Mouse (Mus musculus): Measurements from ENCODE around the gene Aig1. TPM values are rescaled to one million over a fixed set of nuclear protein-coding genes. Genes with fewer than 3 reads are reported as not detected.
A peak's percentile ranks its signal among the peaks of the same experiment; 100 is the strongest.

The Aig1 gene
- polyA plus RNA-seq, 1 experiment from 2014 or later = 14.0 TPM

GRCm38 (mm10) chr10:13725276-13725675, 143.5 kb downstream of the Aig1 start:
- no peaks in the 10 kb centered on the region for H3K4me1 ChIP-seq (replicated peaks)
- H3K36me3 ChIP-seq = no peaks in the 10 kb centered on the region
- no peaks in the 10 kb centered on the region for H3K9me3 ChIP-seq
- no peak overlapping the region for H3K9ac ChIP-seq (replicated peaks)
- H3K4me3 ChIP-seq (replicated peaks) = no peak overlapping the region
- H3K27me3 ChIP-seq = peaks cover 38% of the 10 kb centered on the region
- H3K27ac ChIP-seq = no peak overlapping the region
- H3K4me2 ChIP-seq = no peak overlapping the region
- WGBS = 91% methylated on average over 3 of the region's 3 CpGs
- no peak for ATAC-seq (ENCODE audit: insufficient number of reproducible peaks, insufficient read depth, low FRiP score, low TSS enrichment, low read depth)

GRCm38 (mm10) chr10:13716132-13716531, 152.6 kb downstream of the Aig1 start:
- Histone ChIP-seq H3K4me2 (no peak overlapping the region), H3K27ac (no peak overlapping the region), H3K9me3 (no peaks in the 10 kb centered on the region), H3K9ac (replicated peaks) (no peak overlapping the region), H3K36me3 (no peaks in the 10 kb centered on the region), H3K4me3 (replicated peaks) (no peak overlapping the region), H3K4me1 (replicated peaks) (peaks cover 43% of the 10 kb centered on the region), H3K27me3 (peaks cover 42% of the 10 kb centered on the region)
- no peak for ATAC-seq (ENCODE audit: insufficient number of reproducible peaks, insufficient read depth, low FRiP score, low TSS enrichment, low read depth)
- WGBS = 53% methylated on average over 2 of the region's 2 CpGs

GRCm38 (mm10) chr10:13715584-13715983, 153.2 kb downstream of the Aig1 start:
- no peak overlapping the region for H3K9ac ChIP-seq (replicated peaks)

GRCm38 (mm10) chr10:13714920-13715293, 153.9 kb downstream of the Aig1 start:
- Histone ChIP-seq H3K9ac (replicated peaks) (no peak overlapping the region), H3K4me1 (replicated peaks) (peaks cover 44% of the 10 kb centered on the region), H3K9me3 (no peaks in the 10 kb centered on the region), H3K4me3 (replicated peaks) (no peak overlapping the region), H3K27ac (0 out of 2 replicates have a peak overlapping the region, but pooled peaks have one; percentile 23), H3K36me3 (no peaks in the 10 kb centered on the region), H3K27me3 (peaks cover 45% of the 10 kb centered on the region), H3K4me2 (peak overlapping the region; percentile 38)
- ATAC-seq (ENCODE audit: insufficient number of reproducible peaks, insufficient read depth, low FRiP score, low TSS enrichment, low read depth) = no peak
- WGBS = 38% methylated on average over 7 of the region's 7 CpGs

More at GRCm38 (mm10) chr10:13715584-13715983, 153.2 kb downstream of the Aig1 start:
- Histone ChIP-seq H3K27ac (no peak overlapping the region), H3K4me1 (replicated peaks) (peaks cover 43% of the 10 kb centered on the region), H3K9me3 (no peaks in the 10 kb centered on the region), H3K4me2 (no peak overlapping the region), H3K4me3 (replicated peaks) (no peak overlapping the region), H3K36me3 (no peaks in the 10 kb centered on the region), H3K27me3 (peaks cover 42% of the 10 kb centered on the region)
- 85% methylated on average over 6 of the region's 6 CpGs for WGBS
- no peak for ATAC-seq (ENCODE audit: insufficient number of reproducible peaks, insufficient read depth, low FRiP score, low TSS enrichment, low read depth)

GRCm38 (mm10) chr10:13714199-13714919, 154.4 kb downstream of the Aig1 start:
- Histone ChIP-seq H3K4me3 (replicated peaks) (no peak overlapping the region), H3K4me2 (peak overlapping the region; percentile 38), H3K27me3 (peaks cover 45% of the 10 kb centered on the region), H3K9me3 (no peaks in the 10 kb centered on the region), H3K27ac (no peak overlapping the region), H3K36me3 (no peaks in the 10 kb centered on the region), H3K4me1 (replicated peaks) (peaks cover 48% of the 10 kb centered on the region), H3K9ac (replicated peaks) (no peak overlapping the region)
- 18% methylated on average over 9 of the region's 9 CpGs for WGBS
- ATAC-seq (ENCODE audit: insufficient number of reproducible peaks, insufficient read depth, low FRiP score, low TSS enrichment, low read depth) = peak; percentile 69; the same call in 1 of the 2 replicates

GRCm38 (mm10) chr10:13713711-13714110, 155.1 kb downstream of the Aig1 start:
- no peak for ATAC-seq (ENCODE audit: insufficient number of reproducible peaks, insufficient read depth, low FRiP score, low TSS enrichment, low read depth)
- Histone ChIP-seq H3K9me3 (no peaks in the 10 kb centered on the region), H3K27ac (no peak overlapping the region), H3K36me3 (no peaks in the 10 kb centered on the region), H3K4me3 (replicated peaks) (no peak overlapping the region), H3K4me2 (no peak overlapping the region), H3K4me1 (replicated peaks) (peaks cover 55% of the 10 kb centered on the region), H3K27me3 (peaks cover 47% of the 10 kb centered on the region), H3K9ac (replicated peaks) (no peak overlapping the region)
- 84% methylated on average over 5 of the region's 5 CpGs for WGBS

- Histone ChIP-seq H3K9me3 (no peaks in the 10 kb centered on the region), H3K27ac (no peak overlapping the region), H3K36me3 (no peaks in the 10 kb centered on the region), H3K4me3 (replicated peaks) (no peak overlapping the region), H3K4me2 (no peak overlapping the region), H3K9ac (replicated peaks) (no peak overlapping the region), H3K27me3 (peaks cover 50% of the 10 kb centered on the region), H3K4me1 (replicated peaks) (peaks cover 55% of the 10 kb centered on the region)
- WGBS = 35% methylated on average over 2 of the region's 2 CpGs
- ATAC-seq (ENCODE audit: insufficient number of reproducible peaks, insufficient read depth, low FRiP score, low TSS enrichment, low read depth) = no peak
These were observed 155.7 kb downstream of the Aig1 start for GRCm38 (mm10) chr10:13713116-13713515.

- Histone ChIP-seq H3K27ac (no peak overlapping the region), H3K4me2 (no peak overlapping the region), H3K27me3 (peaks cover 50% of the 10 kb centered on the region), H3K9ac (replicated peaks) (no peak overlapping the region), H3K36me3 (no peaks in the 10 kb centered on the region), H3K4me1 (replicated peaks) (peaks cover 48% of the 10 kb centered on the region), H3K9me3 (no peaks in the 10 kb centered on the region), H3K4me3 (replicated peaks) (no peak overlapping the region)
- 41% methylated on average over 8 of the region's 8 CpGs for WGBS
- ATAC-seq (ENCODE audit: insufficient number of reproducible peaks, insufficient read depth, low FRiP score, low TSS enrichment, low read depth) = no peak
These were observed 157.4 kb downstream of the Aig1 start for GRCm38 (mm10) chr10:13711281-13711829.

GRCm38 (mm10) chr10:13705771-13706170, 163.0 kb downstream of the Aig1 start:
- no peaks in the 10 kb centered on the region for H3K9me3 ChIP-seq
- ATAC-seq (ENCODE audit: insufficient number of reproducible peaks, insufficient read depth, low FRiP score, low TSS enrichment, low read depth) = no peak
- peaks cover 22% of the 10 kb centered on the region for H3K4me1 ChIP-seq (replicated peaks)
- H3K9ac ChIP-seq (replicated peaks) = no peak overlapping the region
- H3K27me3 ChIP-seq = peaks cover 51% of the 10 kb centered on the region
- no peaks in the 10 kb centered on the region for H3K36me3 ChIP-seq
- no peak overlapping the region for H3K27ac ChIP-seq
- no peak overlapping the region for H3K4me2 ChIP-seq
- no peak overlapping the region for H3K4me3 ChIP-seq (replicated peaks)
- WGBS = 26% methylated on average over 4 of the region's 4 CpGs

- Histone ChIP-seq H3K9ac (replicated peaks) (no peak overlapping the region), H3K4me1 (replicated peaks) (peaks cover 10% of the 10 kb centered on the region), H3K36me3 (no peaks in the 10 kb centered on the region), H3K4me3 (replicated peaks) (no peak overlapping the region), H3K4me2 (no peak overlapping the region), H3K27me3 (peaks cover 55% of the 10 kb centered on the region), H3K9me3 (no peaks in the 10 kb centered on the region), H3K27ac (no peak overlapping the region)
- 22% methylated on average over 6 of the region's 6 CpGs for WGBS
- no peak for ATAC-seq (ENCODE audit: insufficient number of reproducible peaks, insufficient read depth, low FRiP score, low TSS enrichment, low read depth)
These were observed 166.1 kb downstream of the Aig1 start for GRCm38 (mm10) chr10:13702688-13703087.

GRCm38 (mm10) chr10:13702043-13702442, 166.7 kb downstream of the Aig1 start:
- Histone ChIP-seq H3K4me2 (no peak overlapping the region), H3K27me3 (peaks cover 49% of the 10 kb centered on the region), H3K27ac (no peak overlapping the region), H3K4me3 (replicated peaks) (no peak overlapping the region), H3K9ac (replicated peaks) (no peak overlapping the region), H3K36me3 (no peaks in the 10 kb centered on the region), H3K4me1 (replicated peaks) (peaks cover 10% of the 10 kb centered on the region), H3K9me3 (no peaks in the 10 kb centered on the region)
- 15% methylated on average over 8 of the region's 8 CpGs for WGBS
- no peak for ATAC-seq (ENCODE audit: insufficient number of reproducible peaks, insufficient read depth, low FRiP score, low TSS enrichment, low read depth)

GRCm38 (mm10) chr10:13696326-13696725, 172.5 kb downstream of the Aig1 start:
- peaks cover 26% of the 10 kb centered on the region for H3K27me3 ChIP-seq

More at GRCm38 (mm10) chr10:13696326-13696725, 172.5 kb downstream of the Aig1 start:
- Histone ChIP-seq H3K9ac (replicated peaks) (no peak overlapping the region), H3K9me3 (no peaks in the 10 kb centered on the region), H3K36me3 (no peaks in the 10 kb centered on the region), H3K27ac (no peak overlapping the region), H3K4me1 (replicated peaks) (peaks cover 13% of the 10 kb centered on the region), H3K4me2 (no peak overlapping the region), H3K4me3 (replicated peaks) (no peak overlapping the region)
- ATAC-seq (ENCODE audit: insufficient number of reproducible peaks, insufficient read depth, low FRiP score, low TSS enrichment, low read depth) = no peak
